Mouse (Mus musculus) stomach, embryonic 16.5 days (tissue): Measurements from ENCODE around the gene Tbc1d9b. TPM values are rescaled to one million over a fixed set of nuclear protein-coding genes. Genes with fewer than 3 reads are reported as not detected.

Experiments
- ATAC-seq: fragments of 200-750 bp; cut with Nextera tagmentation; 2 replicates; pipeline ENCODE4 v1.8.0; 2017; ENCODE audit warnings: moderate number of reproducible peaks, moderate TSS enrichment; ENCODE audit not compliant: insufficient read depth, low FRiP score
- H3K27ac ChIP-seq: fragments of 300-500 bp; sonication (generic); 2 replicates; pipeline ENCODE4 v1.5.1; 2014; ENCODE audit warnings: low read length
- H3K27me3 ChIP-seq: fragments of 300-500 bp; sonication (generic); 2 replicates; pipeline ENCODE4 v1.6.1; 2014; ENCODE audit warnings: low read length, control low read depth, mixed read lengths; ENCODE audit not compliant: control insufficient read depth, insufficient read depth
- H3K36me3 ChIP-seq: fragments of 300-500 bp; sonication (generic); 2 replicates; pipeline ENCODE4 v1.6.1; 2014; ENCODE audit warnings: low read length; ENCODE audit not compliant: control insufficient read depth, insufficient read depth
- H3K4me1 ChIP-seq: fragments of 300-500 bp; sonication (generic); 2 replicates; pipeline ENCODE4 v1.6.1; 2014; ENCODE audit warnings: low read length, control low read depth, mixed read lengths; ENCODE audit not compliant: control insufficient read depth, insufficient read depth
- H3K4me2 ChIP-seq: fragments of 300-500 bp; sonication (generic); 2 replicates; pipeline ENCODE4 v1.6.1; 2014; ENCODE audit warnings: low read depth, low read length, mixed read lengths
- H3K4me3 ChIP-seq: fragments of 300-500 bp; sonication (generic); replicated peaks from 2 replicates; pipeline ENCODE4 v1.5.1; 2014; ENCODE audit warnings: mild to moderate bottlenecking, low read length
- H3K9ac ChIP-seq: fragments of 300-500 bp; sonication (generic); 2 replicates; pipeline ENCODE4 v1.6.1; 2014; ENCODE audit warnings: low read length
- H3K9me3 ChIP-seq: fragments of 300-500 bp; sonication (generic); replicated peaks from 2 replicates; pipeline ENCODE4 v1.6.1; 2016; ENCODE audit warnings: low read length, control low read depth; ENCODE audit not compliant: control insufficient read depth
- WGBS: fragments of 180-500 bp; shearing (Covaris S2); extraction: QIAGEN DNeasy Blood & Tissue Kit; methylation state at CpG from one replicate; pipeline ENCODE4 v1.1.7; 2014; 5-methylcytosine and 5-hydroxymethylcytosine counted together
- polyA plus RNA-seq: library from polyadenylated mRNA; unstranded; fragments of >200 nt; fragmentation: Nextera tagmentation; extraction: Ambion mirVana; gene quantifications from 2 replicates; pipeline ENCODE4 v1.2.1, GENCODE M21; 2015

The Tbc1d9b gene
- polyA plus RNA-seq, 1 experiment from 2014 or later, result 35.9 TPM

- Histone ChIP-seq H3K4me2 (no peak overlapping the region; the same call in 1 of the 2 replicates), H3K9me3 (no peaks in the 10 kb centered on the region), H3K4me3 (no peak overlapping the region), H3K4me1 (peaks cover 14% of the 10 kb centered on the region), H3K27ac (no peak overlapping the region), H3K36me3 (peaks cover 23% of the 10 kb centered on the region), H3K27me3 (no peaks in the 10 kb centered on the region), H3K9ac (no peak overlapping the region)
- 92% methylated on average over 5 of the region's 5 CpGs for WGBS
- ATAC-seq, result no peak
These were observed 76.8 kb downstream of the Tbc1d9b start for GRCm38 (mm10) chr11:50208039-50208438.

GRCm38 (mm10) chr11:50210101-50210504 is 78.9 kb downstream of the Tbc1d9b start:
- H3K4me2 ChIP-seq, result peak overlapping the region; percentile 79
- peak overlapping the region; percentile 99 for H3K4me3 ChIP-seq
- H3K4me1 ChIP-seq, result peaks cover 16% of the 10 kb centered on the region
- ATAC-seq, result peak; percentile 96
- no peaks in the 10 kb centered on the region for H3K27me3 ChIP-seq
- peak overlapping the region; percentile 99 for H3K27ac ChIP-seq
- WGBS, result under 1% methylated on average over 24 of the region's 24 CpGs
- peaks cover 13% of the 10 kb centered on the region; the same call in 1 of the 2 replicates for H3K36me3 ChIP-seq
- H3K9ac ChIP-seq, result peak overlapping the region; percentile 97
- no peaks in the 10 kb centered on the region for H3K9me3 ChIP-seq

GRCm38 (mm10) chr11:50210505-50211151 is 79.4 kb downstream of the Tbc1d9b start, which contains the start of the genes Sqstm1 and Mgat4b:
Gene Sqstm1, minus strand, starts transcription at chr11:50210827.
Gene Mgat4b, plus strand, starts transcription at chr11:50210890.
- H3K9ac ChIP-seq, result peak within 1 kb of the TSS; percentile 97
- H3K4me3 ChIP-seq, result peak within 1 kb of the TSS; percentile 99
- WGBS, result under 1% methylated on average over 48 of the region's 48 CpGs
- H3K36me3 ChIP-seq, result peaks cover 9% of the 10 kb centered on the region; the same call in 1 of the 2 replicates
- H3K9me3 ChIP-seq, result no peaks in the 10 kb centered on the region
- H3K4me2 ChIP-seq, result peak within 1 kb of the TSS; percentile 79
- H3K27ac ChIP-seq, result peak within 1 kb of the TSS; percentile 99
- peak; percentile 57 for ATAC-seq
- peaks cover 19% of the 10 kb centered on the region for H3K4me1 ChIP-seq
- H3K27me3 ChIP-seq, result no peaks in the 10 kb centered on the region

GRCm38 (mm10) chr11:50211322-50212059 is 80.3 kb downstream of the Tbc1d9b start:
- H3K4me3 ChIP-seq, result peak overlapping the region; percentile 99
- H3K9ac ChIP-seq, result peak overlapping the region; percentile 97
- peaks cover 1% of the 10 kb centered on the region; the same call in 1 of the 2 replicates for H3K36me3 ChIP-seq
- WGBS, result 86% methylated on average over 3 of the region's 3 CpGs
- no peak overlapping the region for H3K27ac ChIP-seq
- H3K4me1 ChIP-seq, result peaks cover 25% of the 10 kb centered on the region
- no peaks in the 10 kb centered on the region for H3K27me3 ChIP-seq
- peak overlapping the region; percentile 79 for H3K4me2 ChIP-seq
- H3K9me3 ChIP-seq, result no peaks in the 10 kb centered on the region
- no peak for ATAC-seq

- no peak overlapping the region for H3K9ac ChIP-seq
- 64% methylated on average over 3 of the region's 3 CpGs for WGBS
- no peaks in the 10 kb centered on the region for H3K9me3 ChIP-seq
- no peaks in the 10 kb centered on the region for H3K36me3 ChIP-seq
- no peaks in the 10 kb centered on the region for H3K27me3 ChIP-seq
- H3K4me1 ChIP-seq, result peaks cover 25% of the 10 kb centered on the region
- H3K4me2 ChIP-seq, result no peak overlapping the region
- no peak overlapping the region for H3K4me3 ChIP-seq
- no peak for ATAC-seq
- no peak overlapping the region for H3K27ac ChIP-seq
These were observed 81.0 kb downstream of the Tbc1d9b start for GRCm38 (mm10) chr11:50212060-50212739.

GRCm38 (mm10) chr11:50212848-50213758 is 81.9 kb downstream of the Tbc1d9b start:
- Histone ChIP-seq H3K27ac (peak overlapping the region; percentile 3), H3K4me1 (peaks cover 25% of the 10 kb centered on the region), H3K36me3 (no peaks in the 10 kb centered on the region), H3K9ac (no peak overlapping the region), H3K27me3 (no peaks in the 10 kb centered on the region), H3K9me3 (no peaks in the 10 kb centered on the region), H3K4me2 (no peak overlapping the region), H3K4me3 (no peak overlapping the region)
- ATAC-seq, result peak; percentile 57
- WGBS, result 49% methylated on average over 11 of the region's 11 CpGs

- Histone ChIP-seq H3K9me3 (no peaks in the 10 kb centered on the region), H3K4me2 (no peak overlapping the region), H3K4me3 (no peak overlapping the region), H3K27me3 (no peaks in the 10 kb centered on the region), H3K4me1 (peaks cover 20% of the 10 kb centered on the region), H3K27ac (no peak overlapping the region), H3K9ac (no peak overlapping the region), H3K36me3 (no peaks in the 10 kb centered on the region)
- ATAC-seq, result no peak
- WGBS, result 92% methylated on average over 6 of the region's 6 CpGs
These were observed 83.4 kb downstream of the Tbc1d9b start for GRCm38 (mm10) chr11:50214631-50215030.

- no peaks in the 10 kb centered on the region for H3K9me3 ChIP-seq
- no peaks in the 10 kb centered on the region for H3K36me3 ChIP-seq
- H3K4me1 ChIP-seq, result peaks cover 20% of the 10 kb centered on the region
- H3K27me3 ChIP-seq, result no peaks in the 10 kb centered on the region
- no peak overlapping the region for H3K4me3 ChIP-seq
- ATAC-seq, result no peak
- H3K9ac ChIP-seq, result 0 out of 2 replicates have a peak overlapping the region, but pooled peaks have one; percentile 41
- H3K4me2 ChIP-seq, result peak overlapping the region; percentile 10; the same call in 1 of the 2 replicates
- WGBS, result 23% methylated on average over 9 of the region's 9 CpGs
- H3K27ac ChIP-seq, result no peak overlapping the region
These were observed 84.4 kb downstream of the Tbc1d9b start for GRCm38 (mm10) chr11:50215633-50216032.
